Mouse (Mus musculus) heart, postnatal 10 days (tissue): ENCODE measurements around the gene Gm5244. TPM values are rescaled to one million over a fixed set of nuclear protein-coding genes. Genes with fewer than 3 reads are reported as not detected.

Experiments
- total RNA-seq, 2 experiments: library from RNA; stranded (reverse); gene quantifications; 2 replicates each; pipeline ENCODE4 v1.2.3; 2021

Gm5244 gene
- total RNA-seq, 2 experiments from 2014 or later, result not detected

Other genes with a start within 250 kb of the Gm5244 start
- not detected for gene Gm4952, start 246.7 kb upstream of the Gm5244 start, total RNA-seq
- gene Glyat, start 213.4 kb upstream of the Gm5244 start, total RNA-seq, result not detected
- not detected for gene Olfr1442, start 176.2 kb upstream of the Gm5244 start, total RNA-seq
- gene Olfr1443, start 168.6 kb upstream of the Gm5244 start, total RNA-seq, result not detected
- not detected for gene Keg1, start 150.9 kb upstream of the Gm5244 start, total RNA-seq
- 1 to 10 TPM; 1.5 to 2.9 TPM for gene Cntf, start 81.0 kb upstream of the Gm5244 start, total RNA-seq
- 10 to 100 TPM; 76.3 to 76.4 TPM for gene Zfp91, start 50.6 kb upstream of the Gm5244 start, total RNA-seq
- 1 to 10 TPM in 1 of 2 experiments, under 1 TPM in 1; 0.99 to 1.1 TPM for gene Lpxn, start 50.5 kb upstream of the Gm5244 start, total RNA-seq
- gene Olfr1444, start 10.6 kb downstream of the Gm5244 start, total RNA-seq, result not detected
- not detected for gene Olfr1445, start 37.2 kb downstream of the Gm5244 start, total RNA-seq
- not detected for gene Olfr1446, start 46.8 kb downstream of the Gm5244 start, total RNA-seq
- gene Olfr1447, start 57.1 kb downstream of the Gm5244 start, total RNA-seq, result not detected
- gene Olfr1448, start 77.7 kb downstream of the Gm5244 start, total RNA-seq, result not detected
- gene Olfr1449, start 84.2 kb downstream of the Gm5244 start, total RNA-seq, result not detected
- gene Olfr1450, start 103.6 kb downstream of the Gm5244 start, total RNA-seq, result not detected
- gene Olfr1451, start 148.3 kb downstream of the Gm5244 start, total RNA-seq, result not detected
- not detected for gene Olfr1453, start 181.6 kb downstream of the Gm5244 start, total RNA-seq
- gene Olfr1454, start 213.9 kb downstream of the Gm5244 start, total RNA-seq, result not detected